Mouse (Mus musculus): ENCODE data around the gene Olfr877.

The Olfr877 gene

GRCm38 (mm10) chr9:37853969-37854368 is at the start of gene Olfr877:
Gene Olfr877 (plus strand): TSS chr9:37854269.
- no peak for DNase-seq (ENCODE audit: low spot score)

DNA sequence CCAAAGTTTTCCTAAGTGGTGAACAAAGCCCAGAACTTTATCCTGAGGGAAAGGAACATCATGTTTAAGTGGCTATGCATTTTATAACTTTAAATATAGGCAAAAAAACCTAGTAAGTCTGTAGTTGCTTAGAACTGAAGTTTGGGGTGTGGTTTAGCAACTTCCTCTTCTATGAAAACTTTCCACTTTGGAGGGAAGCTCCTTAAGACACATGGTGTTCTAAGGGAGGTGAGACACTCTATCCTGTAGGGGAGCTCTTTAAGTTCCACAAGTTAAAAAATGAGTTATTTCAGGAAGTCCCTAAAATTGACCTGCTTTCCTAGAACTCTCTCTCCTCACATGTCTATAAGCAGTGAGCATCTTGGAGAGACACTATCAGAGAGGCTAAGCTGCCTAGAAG is 46.8 kb upstream of the Olfr877 start:
- no peak for DNase-seq (ENCODE audit: low spot score)

GRCm38 (mm10) chr9:37808456-37808855 is 45.6 kb upstream of the Olfr877 start:
- DNase-seq (ENCODE audit: low spot score), result no peak

GRCm38 (mm10) chr9:37808976-37809375 is 45.1 kb upstream of the Olfr877 start:
- no peak for DNase-seq (ENCODE audit: low spot score)

- DNase-seq (ENCODE audit: low spot score), result no peak
Observed at GRCm38 (mm10) chr9:37814696-37815095, 39.4 kb upstream of the Olfr877 start.

- no peak for DNase-seq (ENCODE audit: low spot score)
Observed at GRCm38 (mm10) chr9:37829881-37830280, 24.2 kb upstream of the Olfr877 start.

GRCm38 (mm10) chr9:37833341-37833740 is 20.7 kb upstream of the Olfr877 start:
- DNase-seq (ENCODE audit: low spot score), result no peak

DNA sequence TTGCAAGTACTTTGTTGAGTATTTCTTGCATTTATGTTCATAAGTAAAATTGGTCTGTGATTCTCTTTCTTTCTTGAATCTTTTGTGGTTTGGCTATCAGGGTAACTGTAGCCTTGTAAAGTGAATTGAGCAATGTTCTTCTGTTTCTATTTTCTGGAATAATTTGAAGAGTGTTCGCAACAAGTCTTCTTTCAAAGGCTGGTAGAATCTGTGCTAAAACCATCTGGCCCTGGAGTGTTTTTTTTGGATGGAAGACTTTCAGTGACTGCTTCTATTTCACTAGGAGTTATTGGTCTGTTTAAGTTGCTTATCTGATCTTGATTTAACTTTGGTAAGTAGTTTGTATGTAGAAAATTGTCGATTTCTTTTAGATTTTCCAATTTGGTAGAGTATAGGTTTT is 4.8 kb upstream of the Olfr877 start:
- DNase-seq (ENCODE audit: low spot score), result no peak

DNA sequence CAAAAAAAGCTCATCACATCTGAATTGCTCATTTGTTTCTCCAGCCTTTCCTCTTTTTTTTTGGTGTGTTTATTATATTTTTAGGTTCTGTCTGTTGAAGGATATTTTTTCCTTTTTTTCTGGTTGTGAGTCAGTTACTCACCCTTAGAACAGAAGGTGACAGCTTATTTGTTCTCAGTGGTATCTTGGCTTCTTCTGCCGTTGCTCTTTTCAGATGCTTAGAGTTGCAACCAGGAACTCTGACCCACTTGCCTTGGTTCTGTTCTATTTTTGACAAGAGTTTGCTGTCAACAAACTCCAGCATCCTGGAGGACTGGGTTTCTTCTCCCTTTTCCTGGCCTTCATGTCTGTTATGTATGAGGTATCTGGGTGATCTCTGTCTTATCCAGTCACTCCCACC is 9.3 kb downstream of the Olfr877 start:
- DNase-seq (ENCODE audit: low spot score), result no peak

DNA sequence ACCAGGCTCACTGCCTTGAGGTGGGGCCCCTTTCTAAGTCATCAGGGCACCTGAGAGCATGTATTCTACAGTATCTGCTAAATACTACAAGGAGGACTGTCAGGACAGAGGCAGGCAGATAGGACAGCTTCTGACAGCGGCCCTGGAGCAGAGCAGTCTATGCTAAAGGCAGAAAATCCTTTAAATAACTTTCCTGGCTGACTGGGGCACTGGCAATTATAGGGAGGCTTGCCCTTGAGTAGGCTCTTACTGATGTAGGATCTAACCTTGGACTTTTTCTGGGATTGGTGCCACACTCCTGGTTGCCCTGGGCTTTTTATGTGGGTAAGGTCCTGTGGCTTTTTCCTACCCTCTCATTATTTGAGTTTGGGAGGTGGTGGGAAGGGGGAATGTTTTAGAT is 16.2 kb downstream of the Olfr877 start:
- no peak for DNase-seq (ENCODE audit: low spot score)

DNA sequence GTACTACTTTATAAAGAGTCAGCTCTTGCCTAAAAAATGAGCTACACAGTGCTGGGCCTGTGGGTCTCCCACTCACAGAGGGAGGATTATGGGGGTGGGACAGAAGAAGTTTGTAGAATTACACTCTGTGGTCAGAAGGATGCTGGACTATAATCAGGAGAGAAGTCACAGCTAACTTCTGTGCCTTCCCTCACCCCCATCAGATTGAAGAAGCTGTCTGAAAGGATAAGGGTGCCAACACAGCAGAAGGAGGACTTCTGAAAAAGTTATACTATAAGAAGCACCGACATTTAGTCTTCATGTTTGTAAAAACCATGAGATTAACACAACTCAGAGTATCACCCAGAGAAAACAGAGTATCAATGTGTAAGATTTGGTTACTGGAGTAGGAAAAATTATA is 17.0 kb downstream of the Olfr877 start:
- no peak for DNase-seq (ENCODE audit: low spot score)

GRCm38 (mm10) chr9:37871536-37871935 is 17.5 kb downstream of the Olfr877 start:
- DNase-seq (ENCODE audit: low spot score), result no peak

DNA sequence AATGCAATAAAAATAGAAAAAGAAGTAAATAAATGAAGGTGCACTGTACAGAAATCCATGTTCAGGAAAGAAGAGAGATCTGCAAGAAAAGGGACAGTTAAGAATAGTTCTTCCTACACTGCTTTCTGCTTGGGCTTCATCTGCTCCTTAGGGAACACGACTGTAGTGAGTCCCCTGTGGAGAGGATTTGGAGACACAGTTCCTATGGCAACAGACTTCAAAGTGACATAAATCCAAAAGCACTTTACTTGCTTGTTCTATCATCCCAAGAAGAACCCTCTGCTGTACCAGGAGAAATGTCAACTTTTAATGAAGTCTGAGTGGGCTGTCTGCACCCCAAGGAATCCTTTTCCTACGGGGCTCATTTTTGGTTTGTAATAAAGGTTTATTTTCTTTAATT is 36.9 kb downstream of the Olfr877 start:
- no peak for DNase-seq (ENCODE audit: low spot score)

- no peak for DNase-seq (ENCODE audit: low spot score)
Observed at GRCm38 (mm10) chr9:37896661-37897060, 42.6 kb downstream of the Olfr877 start, which contains the start of gene Olfr145. Gene Olfr145 (plus strand): TSS chr9:37896724.

- no peak for DNase-seq (ENCODE audit: low spot score)
Observed at GRCm38 (mm10) chr9:37905555-37905954, 51.5 kb downstream of the Olfr877 start.

Measured in MN1 (cell line).